ENCODE assay signal across 9 mouse cellular contexts in genomic region chr6:141380927-141381326, GRCm38 (mm10).
DNase-seq lines count a peak whose midpoint lies in the region; ATAC-seq and TF ChIP-seq lines count a peak whose summit lies in the region.
"Had no signal": no experiment of that assay in that cellular context is flagged by ENCODE, and none has a peak within 500 bp of the region (broad histone marks: within the 10 kb centered on the region; RNA-seq: fewer than 3 reads in every experiment).

No protein-coding gene starts in this region.

- no peak overlapping the region for H3K27ac ChIP-seq in lung, embryonic 16.5 days (ENCODE audit: low read length)
- H3K27ac ChIP-seq in liver, embryonic 14.5 days: no peak overlapping the region

- ATAC-seq in lung, embryonic 16.5 days (ENCODE audit: low read depth): peak; percentile 65; the same call in 1 of the 2 replicates
- ATAC-seq in liver, embryonic 14.5 days (ENCODE audit: insufficient read depth): no peak

- TF ChIP-seq EP300 in liver, embryonic 14.5 days (IDR thresholded peaks at IDR 0.05; ENCODE audit: low read depth): no peak

- peak overlapping the region; percentile 36 for H3K4me2 ChIP-seq in lung, embryonic 16.5 days (ENCODE audit: low read depth, low read length)
- 0 out of 2 replicates have a peak overlapping the region, but pooled peaks have one; percentile 13 for H3K4me2 ChIP-seq in liver, embryonic 14.5 days (ENCODE audit: low read depth)

- peak; percentile 9 for DNase-seq in adrenal gland, postnatal 14 days
- no peak for DNase-seq in adrenal gland, adult 18-20 months (ENCODE audit: low spot score in 2 of 2)
- DNase-seq in lung, postnatal 10 days: no peak
- no peak for DNase-seq in liver, embryonic 14.5 days (ENCODE audit: low read depth in 3 of 3, low spot score in 3 of 3)
- DNase-seq in frontal cortex, adult 2 months (ENCODE audit: extremely low spot score in 1 of 2, low spot score in 1 of 2): no peak
- DNase-seq in ovary, postnatal 10 days (ENCODE audit: low spot score): no peak
- DNase-seq in frontal cortex, postnatal 36 days (ENCODE audit: low spot score in 2 of 2): no peak

- H3K36me3 ChIP-seq in lung, embryonic 16.5 days (ENCODE audit: control insufficient read depth, insufficient read depth, low read length): no peaks in the 10 kb centered on the region
- H3K36me3 ChIP-seq in liver, embryonic 14.5 days (replicated peaks; ENCODE audit: control insufficient read depth, insufficient read depth, low read depth): no peaks in the 10 kb centered on the region

- H3K27me3 ChIP-seq in lung, embryonic 16.5 days (ENCODE audit: control insufficient read depth, insufficient read depth, low read depth, low read length): no peaks in the 10 kb centered on the region
- H3K27me3 ChIP-seq in liver, embryonic 14.5 days (ENCODE audit: control insufficient read depth, insufficient read depth, low read length): no peaks in the 10 kb centered on the region

- no peak for TF ChIP-seq CTCF in liver, embryonic 14.5 days (IDR thresholded peaks at IDR 0.05; ENCODE audit: low read depth)

- WGBS in lung, embryonic 16.5 days: 15% methylated on average over 12 of the region's 12 CpGs
- 64% methylated on average over 12 of the region's 12 CpGs for WGBS in liver, embryonic 14.5 days (ENCODE audit: insufficient replicate concordance)

- H3K9me3 ChIP-seq in lung, embryonic 16.5 days (ENCODE audit: control insufficient read depth, low read length): no peaks in the 10 kb centered on the region
- no peaks in the 10 kb centered on the region for H3K9me3 ChIP-seq in liver, embryonic 14.5 days (ENCODE audit: control insufficient read depth, low read length)

- no peak overlapping the region; the same call in 1 of the 2 replicates for H3K9ac ChIP-seq in lung, embryonic 16.5 days (ENCODE audit: low read length)
- no peak overlapping the region for H3K9ac ChIP-seq in liver, embryonic 14.5 days (replicated peaks)

- H3K4me1 ChIP-seq in lung, embryonic 16.5 days (replicated peaks; ENCODE audit: control insufficient read depth, insufficient read depth, low read length): peaks cover 13% of the 10 kb centered on the region
- H3K4me1 ChIP-seq in liver, embryonic 14.5 days (replicated peaks; ENCODE audit: control insufficient read depth in 2 of 2, insufficient read depth in 2 of 2, low read length in 1 of 2): peaks cover 0 to 7% of the 10 kb centered on the region in 2 experiments; a peak in 2 of 4 replicates

- no peak overlapping the region for H3K4me3 ChIP-seq in lung, embryonic 16.5 days (ENCODE audit: low read length)
- H3K4me3 ChIP-seq in liver, embryonic 14.5 days (ENCODE audit: insufficient read depth in 1 of 2, low read depth in 2 of 2, low read length in 2 of 2): no peak overlapping the region
- H3K4me3 ChIP-seq: myocyte had no signal
